Mouse (Mus musculus) liver, embryonic 14.5 days (tissue): ENCODE results near the gene Sh3rf1.

ENCODE experiments used
- CTCF ChIP-seq: IDR thresholded peaks from 2 replicates; pipeline ENCODE4 v1.5.1; 2016; ENCODE audit warnings: antibody characterized with exemption, low read depth, control low read depth
- EP300 ChIP-seq: IDR thresholded peaks from 2 replicates; pipeline ENCODE4 v1.6.1; 2016; ENCODE audit warnings: antibody characterized with exemption, low read depth

DNA sequence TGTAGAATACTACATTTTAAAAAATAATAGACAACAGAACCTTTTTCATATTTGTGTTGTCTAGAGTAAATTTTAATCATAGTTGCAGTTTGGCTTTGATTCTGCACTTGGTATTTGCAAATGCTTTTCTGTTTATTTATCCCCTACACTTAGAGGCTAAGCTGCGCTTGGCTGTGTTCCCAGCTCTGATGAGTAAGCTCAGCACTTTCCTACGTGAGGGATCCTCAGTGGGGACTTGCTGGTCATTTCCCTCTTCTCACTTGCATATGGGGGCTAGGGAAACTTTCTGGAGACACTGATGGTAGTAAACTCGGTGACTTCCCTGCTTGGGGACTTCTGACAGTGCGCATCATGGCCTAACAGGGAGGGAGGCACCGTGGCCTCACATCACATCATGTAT, 41.7 kb downstream of the Sh3rf1 start:
- TF ChIP-seq CTCF: no peak
- TF ChIP-seq EP300: no peak
